Mouse (Mus musculus): Measurements from ENCODE around the gene Mst1.

Mst1 gene

GRCm38 (mm10) chr9:108058291-108058690, 21.9 kb upstream of the Mst1 start:
- no peak for DNase-seq

- DNase-seq: no peak
These were observed 18.1 kb upstream of the Mst1 start for GRCm38 (mm10) chr9:108062142-108062541.

- no peak for DNase-seq
These were observed 16.9 kb upstream of the Mst1 start for GRCm38 (mm10) chr9:108063361-108063760.

- peak; percentile 70 for DNase-seq
These were observed 14.7 kb upstream of the Mst1 start for GRCm38 (mm10) chr9:108065491-108066011.

- no peak for DNase-seq
These were observed 13.0 kb upstream of the Mst1 start for GRCm38 (mm10) chr9:108067199-108067598.

GRCm38 (mm10) chr9:108067900-108068299, 12.3 kb upstream of the Mst1 start:
- DNase-seq: peak; percentile 77

GRCm38 (mm10) chr9:108069007-108069406, 11.2 kb upstream of the Mst1 start:
- no peak for DNase-seq

- DNase-seq: no peak
These were observed 10.7 kb upstream of the Mst1 start for GRCm38 (mm10) chr9:108069529-108069928.

- DNase-seq: no peak
These were observed 8.4 kb upstream of the Mst1 start for GRCm38 (mm10) chr9:108071801-108072200.

- DNase-seq: no peak
These were observed 7.7 kb upstream of the Mst1 start for GRCm38 (mm10) chr9:108072481-108072924.

- no peak for DNase-seq
These were observed 6.9 kb upstream of the Mst1 start for GRCm38 (mm10) chr9:108073141-108073930.

GRCm38 (mm10) chr9:108082549-108082948, 2.3 kb downstream of the Mst1 start:
- no peak for DNase-seq

- DNase-seq: no peak
These were observed 2.8 kb downstream of the Mst1 start, which contains the start of gene Rnf123 for GRCm38 (mm10) chr9:108082988-108083431. Gene Rnf123 (minus strand): TSS chr9:108083346.

GRCm38 (mm10) chr9:108083561-108083960, 3.3 kb downstream of the Mst1 start:
- no peak for DNase-seq

GRCm38 (mm10) chr9:108085261-108085660, 5.0 kb downstream of the Mst1 start:
- no peak for DNase-seq

- DNase-seq: no peak
These were observed 10.4 kb downstream of the Mst1 start for GRCm38 (mm10) chr9:108090611-108091120.

- DNase-seq: no peak
These were observed 13.3 kb downstream of the Mst1 start for GRCm38 (mm10) chr9:108093586-108093985.

GRCm38 (mm10) chr9:108094184-108094941, 14.1 kb downstream of the Mst1 start, which contains the start of gene Apeh:
Gene Apeh (minus strand): TSS chr9:108094606.
- DNase-seq: peak; percentile 86

GRCm38 (mm10) chr9:108094998-108095411, 14.8 kb downstream of the Mst1 start:
- no peak for DNase-seq

GRCm38 (mm10) chr9:108095518-108095917, 15.3 kb downstream of the Mst1 start:
- peak; percentile 59 for DNase-seq

- no peak for DNase-seq
These were observed 15.9 kb downstream of the Mst1 start for GRCm38 (mm10) chr9:108095949-108096712.

- no peak for DNase-seq
These were observed 19.4 kb downstream of the Mst1 start for GRCm38 (mm10) chr9:108099619-108100018.
